Comparison of ENCODE assay signal across 8 mouse cellular contexts in genomic region chr7:34196132-34197128, GRCm38 (mm10). TPM values are rescaled to one million over a fixed set of nuclear protein-coding genes. Genes with fewer than 3 reads are reported as not detected.
A peak's percentile ranks its signal among the peaks of the same experiment; 100 is the strongest.
DNase-seq lines count a peak whose midpoint lies in the region; ATAC-seq and TF ChIP-seq lines count a peak whose summit lies in the region.

TSS of gene Pdcd2l (minus strand) at chr7:34196661.

- peaks cover 33% of the 10 kb centered on the region for H3K4me1 ChIP-seq in E14TG2a.4 (replicated peaks; ENCODE audit: low read depth, low read length)
- H3K4me1 ChIP-seq in forebrain, embryonic 13.5 days = peaks cover 9% of the 10 kb centered on the region
- H3K4me1 ChIP-seq in liver, postnatal 0 days (ENCODE audit: insufficient read depth) = peaks cover 8% of the 10 kb centered on the region; the same call in 1 of the 2 replicates
- H3K4me1 ChIP-seq in neural tube, embryonic 14.5 days (ENCODE audit: control insufficient read depth, insufficient read depth, low read length) = peaks cover 6% of the 10 kb centered on the region; the same call in 1 of the 2 replicates

- H3K4me2 ChIP-seq in forebrain, embryonic 13.5 days = peak within 1 kb of the TSS; percentile 87
- peak within 1 kb of the TSS; percentile 83 for H3K4me2 ChIP-seq in liver, postnatal 0 days (ENCODE audit: low read depth, low read length)
- peak within 1 kb of the TSS; percentile 78 for H3K4me2 ChIP-seq in neural tube, embryonic 14.5 days (ENCODE audit: low read depth, low read length)

- H3K27ac ChIP-seq in forebrain, embryonic 13.5 days = no peak within 1 kb of the TSS
- H3K27ac ChIP-seq in liver, postnatal 0 days (ENCODE audit: low read depth) = peak within 1 kb of the TSS; percentile 66
- peak within 1 kb of the TSS; percentile 55; the same call in 1 of the 2 replicates for H3K27ac ChIP-seq in neural tube, embryonic 14.5 days (ENCODE audit: low read depth, low read length)

- H3K4me3 ChIP-seq in E14TG2a.4 (replicated peaks; ENCODE audit: low read length) = peak within 1 kb of the TSS; percentile 100
- peak within 1 kb of the TSS; percentile 96 for H3K4me3 ChIP-seq in forebrain, embryonic 13.5 days
- H3K4me3 ChIP-seq in liver, postnatal 0 days (ENCODE audit: low read depth, low read length) = peak within 1 kb of the TSS; percentile 72
- peak within 1 kb of the TSS; percentile 93 for H3K4me3 ChIP-seq in neural tube, embryonic 14.5 days (ENCODE audit: low read depth, low read length)

- H3K27me3 ChIP-seq in E14TG2a.4 (ENCODE audit: insufficient read depth, low read length) = no peaks in the 10 kb centered on the region
- H3K27me3 ChIP-seq in forebrain, embryonic 13.5 days = no peaks in the 10 kb centered on the region
- no peaks in the 10 kb centered on the region for H3K27me3 ChIP-seq in liver, postnatal 0 days (ENCODE audit: insufficient read depth, low read length)
- H3K27me3 ChIP-seq in neural tube, embryonic 14.5 days (ENCODE audit: control insufficient read depth, insufficient read depth, low read length) = no peaks in the 10 kb centered on the region

- H3K36me3 ChIP-seq in E14TG2a.4 (ENCODE audit: insufficient read depth, low read length) = peaks cover 51% of the 10 kb centered on the region
- peaks cover 37% of the 10 kb centered on the region for H3K36me3 ChIP-seq in forebrain, embryonic 13.5 days (ENCODE audit: poor library complexity, severe bottlenecking)
- H3K36me3 ChIP-seq in liver, postnatal 0 days (replicated peaks; ENCODE audit: insufficient read depth, low read length) = peaks cover 13% of the 10 kb centered on the region
- peaks cover 20% of the 10 kb centered on the region for H3K36me3 ChIP-seq in neural tube, embryonic 14.5 days (ENCODE audit: control insufficient read depth, insufficient read depth, low read length)

- 3% methylated on average over 69 of the region's 70 CpGs for WGBS in forebrain, embryonic 13.5 days
- WGBS in large intestine, adult 2 months = 1% methylated on average over 69 of the region's 70 CpGs
- 2% methylated on average over 69 of the region's 70 CpGs for WGBS in liver, postnatal 0 days (ENCODE audit: insufficient replicate concordance)
- WGBS in neural tube, embryonic 14.5 days = 4% methylated on average over 69 of the region's 70 CpGs

- no peaks in the 10 kb centered on the region for H3K9me3 ChIP-seq in E14TG2a.4 (ENCODE audit: low read length)
- no peaks in the 10 kb centered on the region for H3K9me3 ChIP-seq in forebrain, embryonic 13.5 days (replicated peaks)
- H3K9me3 ChIP-seq in liver, postnatal 0 days (ENCODE audit: low read length) = no peaks in the 10 kb centered on the region
- H3K9me3 ChIP-seq in neural tube, embryonic 14.5 days (ENCODE audit: control insufficient read depth, low read length) = no peaks in the 10 kb centered on the region

- no peak for TF ChIP-seq CTCF in E14TG2a.4 (conservative IDR thresholded peaks at IDR 0.05; ENCODE audit: low read length)
- TF ChIP-seq CTCF in liver, postnatal 0 days (IDR thresholded peaks at IDR 0.05; ENCODE audit: low read depth) = no peak

- peak; percentile 97 for ATAC-seq in forebrain, embryonic 13.5 days
- peak; percentile 91 for ATAC-seq in liver, postnatal 0 days
- peak; percentile 95 for ATAC-seq in neural tube, embryonic 14.5 days (ENCODE audit: low read depth)

- H3K9ac ChIP-seq in forebrain, embryonic 13.5 days = peak within 1 kb of the TSS; percentile 94
- H3K9ac ChIP-seq in liver, postnatal 0 days (replicated peaks) = peak within 1 kb of the TSS; percentile 78
- peak within 1 kb of the TSS; percentile 88 for H3K9ac ChIP-seq in neural tube, embryonic 14.5 days (replicated peaks; ENCODE audit: low read depth, low read length)

- TF ChIP-seq EP300 in liver, postnatal 0 days (IDR thresholded peaks at IDR 0.05; ENCODE audit: low read depth) = no peak

- peak; percentile 87 for DNase-seq in c-Kit-positive CD71-positive TER-119-positive erythroid progenitor cells, embryonic 14.5 days (ENCODE audit: low spot score)
- peak; percentile 93 to 94 for DNase-seq in heart, postnatal 10 days
- no peak for DNase-seq in large intestine, adult 2 months (ENCODE audit: low read depth, low spot score)
- peak; percentile 92 for DNase-seq in liver, postnatal 0 days
- DNase-seq in testis, postnatal 10 days (ENCODE audit: low spot score) = peak; percentile 96

- intact Hi-C loops in heart, postnatal 10 days (cut with DNase I) = loop anchor here (5.0 kb wide), 1 partner anchor 214 kb away; no protein-coding TSS in a partner anchor

RNA-seq across cellular contexts. Expression of gene Pdcd2l, which starts in this region (rescaled TPM):
- 85.6 and 90.0 TPM in 2 replicates for polyA plus RNA-seq in forebrain, embryonic 13.5 days (2015; fragmentation: Nextera tagmentation; extraction: Ambion mirVana)
- 10 to 100 TPM; 18.9 to 19.4 TPM for total RNA-seq in heart, postnatal 10 days (2021)
- 17.8 and 20.1 TPM in 2 replicates for polyA plus RNA-seq in large intestine, adult 2 months (2012; rRNA removed)
- polyA plus RNA-seq in liver, postnatal 0 days (2015; fragmentation: Nextera tagmentation; extraction: Ambion mirVana) = 14.2 and 17.2 TPM in 2 replicates
- polyA plus RNA-seq in neural tube, embryonic 14.5 days (2014; fragmentation: Nextera tagmentation; extraction: Ambion mirVana) = 76.2 and 81.0 TPM in 2 replicates
